Mouse (Mus musculus) midbrain, embryonic 10.5 days (tissue): ENCODE data around the gene Ypel3. TPM values are rescaled to one million over a fixed set of nuclear protein-coding genes. Genes with fewer than 3 reads are reported as not detected.

Experiments
- polyA plus RNA-seq: library from polyadenylated mRNA; unstranded; fragments of >200 nt; fragmentation: Nextera tagmentation; extraction: Ambion mirVana; gene quantifications from 2 replicates; pipeline ENCODE4 v1.2.1, GENCODE M21; 2016

The Ypel3 gene
- polyA plus RNA-seq, 1 experiment from 2014 or later: 41.0 TPM

Other genes starting within 250 kb of the Ypel3 start
- 206 and 215 TPM in 2 replicates for gene Eif3c, start 210.5 kb upstream of the Ypel3 start, polyA plus RNA-seq
- 0.41 and 0.58 TPM in 2 replicates for gene Apobr, start 192.0 kb upstream of the Ypel3 start, polyA plus RNA-seq
- 23.8 and 32.3 TPM in 2 replicates for gene Cln3, start 191.1 kb upstream of the Ypel3 start, polyA plus RNA-seq
- not detected in 2 replicates for gene Il27, start 182.0 kb upstream of the Ypel3 start, polyA plus RNA-seq
- 1.6 and 3.1 TPM in 2 replicates for gene Nupr1, start 146.1 kb upstream of the Ypel3 start, polyA plus RNA-seq
- 61.9 and 63.5 TPM in 2 replicates for gene Sgf29, start 127.6 kb upstream of the Ypel3 start, polyA plus RNA-seq
- 0.29 TPM in 1 of 2 replicates, not detected in the other for gene Sult1a1, start 100.5 kb upstream of the Ypel3 start, polyA plus RNA-seq
- 186 and 216 TPM in 2 replicates for gene Bola2, start 81.6 kb upstream of the Ypel3 start, polyA plus RNA-seq
- gene Slx1b, start 81.2 kb upstream of the Ypel3 start, polyA plus RNA-seq: 14.1 and 15.5 TPM in 2 replicates
- gene Coro1a, start 69.2 kb upstream of the Ypel3 start, polyA plus RNA-seq: 42.7 and 50.1 TPM in 2 replicates
- gene Mapk3, start 17.4 kb upstream of the Ypel3 start, polyA plus RNA-seq: 53.8 and 54.9 TPM in 2 replicates
- 0.68 and 1.1 TPM in 2 replicates for gene Gdpd3, start 10.6 kb upstream of the Ypel3 start, polyA plus RNA-seq
- gene Tbx6, start 4.5 kb downstream of the Ypel3 start, polyA plus RNA-seq: 0.42 and 0.64 TPM in 2 replicates
- 376 and 407 TPM in 2 replicates for gene Ppp4c, start 15.5 kb downstream of the Ypel3 start, polyA plus RNA-seq
- 4.1 and 7.7 TPM in 2 replicates for gene Fam57b, start 20.7 kb downstream of the Ypel3 start, polyA plus RNA-seq
- gene 4930451I11Rik, start 54.7 kb downstream of the Ypel3 start, polyA plus RNA-seq: not detected in 2 replicates
- 6.6 and 8.4 TPM in 2 replicates for gene Doc2a, start 70.5 kb downstream of the Ypel3 start, polyA plus RNA-seq
- gene Hirip3, start 85.0 kb downstream of the Ypel3 start, polyA plus RNA-seq: 50.1 and 50.7 TPM in 2 replicates
- 105 and 107 TPM in 2 replicates for gene Ino80e, start 85.4 kb downstream of the Ypel3 start, polyA plus RNA-seq
- gene Taok2, start 107.7 kb downstream of the Ypel3 start, polyA plus RNA-seq: 53.2 and 61.1 TPM in 2 replicates
- gene Tmem219, start 146.0 kb downstream of the Ypel3 start, polyA plus RNA-seq: 29.4 and 36.1 TPM in 2 replicates
- 20.8 and 26.1 TPM in 2 replicates for gene Kctd13, start 151.9 kb downstream of the Ypel3 start, polyA plus RNA-seq
- gene Asphd1, start 172.6 kb downstream of the Ypel3 start, polyA plus RNA-seq: 0.25 and 0.76 TPM in 2 replicates
- gene Sez6l2, start 173.6 kb downstream of the Ypel3 start, polyA plus RNA-seq: 2.0 and 4.6 TPM in 2 replicates
- gene Cdipt, start 199.0 kb downstream of the Ypel3 start, polyA plus RNA-seq: 89.2 and 99.8 TPM in 2 replicates
- 0.51 and 1.0 TPM in 2 replicates for gene Cdiptos, start 199.1 kb downstream of the Ypel3 start, polyA plus RNA-seq
- gene Mvp, start 237.7 kb downstream of the Ypel3 start, polyA plus RNA-seq: 3.0 and 5.2 TPM in 2 replicates
- 0.19 and 0.25 TPM in 2 replicates for gene Pagr1b, start 239.5 kb downstream of the Ypel3 start, polyA plus RNA-seq
- 103 and 104 TPM in 2 replicates for gene Pagr1a, start 240.4 kb downstream of the Ypel3 start, polyA plus RNA-seq
- gene Gm42742, start 244.1 kb downstream of the Ypel3 start, polyA plus RNA-seq: 46.2 and 55.1 TPM in 2 replicates
- 2.9 and 4.4 TPM in 2 replicates for gene Prrt2, start 244.3 kb downstream of the Ypel3 start, polyA plus RNA-seq